ENCODE assay signal across 9 mouse cellular contexts in genomic region chr11:96931327-96932062, GRCm38 (mm10). TPM values are rescaled to one million over a fixed set of nuclear protein-coding genes. Genes with fewer than 3 reads are reported as not detected.
DNase-seq lines count a peak whose midpoint lies in the region; ATAC-seq and TF ChIP-seq lines count a peak whose summit lies in the region.
"Had no signal": no experiment of that assay in that cellular context is flagged by ENCODE, and none has a peak within 500 bp of the region (broad histone marks: within the 10 kb centered on the region; RNA-seq: fewer than 3 reads in every experiment).

No protein-coding gene starts in this region.

- ATAC-seq in megakaryocyte, adult 5-6 weeks (ENCODE audit: poor library complexity, severe bottlenecking): no peak
- no peak for ATAC-seq in forebrain, postnatal 0 days

- no peak overlapping the region for H3K27ac ChIP-seq in forebrain, postnatal 0 days (ENCODE audit: low read depth, low read length)
- H3K27ac ChIP-seq: hindbrain, embryonic 13.5 days had no signal

- peak overlapping the region; percentile 33 for H3K4me3 ChIP-seq in megakaryocyte, embryonic 14.5 days (replicated peaks)
- peak overlapping the region; percentile 22 for H3K4me3 ChIP-seq in lung, adult 2 months (replicated peaks; ENCODE audit: extremely low read depth, low read depth, low read length)
- H3K4me3 ChIP-seq in forebrain, postnatal 0 days (ENCODE audit: low read depth, low read length): no peak overlapping the region
- H3K4me3 ChIP-seq: hindbrain, embryonic 13.5 days had no signal

- no peak overlapping the region for H3K4me2 ChIP-seq in forebrain, postnatal 0 days (ENCODE audit: low read depth)
- H3K4me2 ChIP-seq: hindbrain, embryonic 13.5 days had no signal

- peak; percentile 87 for DNase-seq in kidney, adult 9 months
- peak; percentile 88 for DNase-seq in lung, adult 2 months
- peak; percentile 77 for DNase-seq in testis, postnatal 14 days (ENCODE audit: low spot score)
- no peak for DNase-seq in forebrain, postnatal 0 days
- no peak for DNase-seq in spleen, postnatal 36 days (ENCODE audit: low spot score in 2 of 2)
- DNase-seq: gastrocnemius, postnatal 36 days had no signal

- peak; percentile 78; the same call in 1 of the 2 replicates for TF ChIP-seq POLR2A in lung, adult 2 months (IDR thresholded peaks at IDR 0.05; ENCODE audit: borderline replicate concordance, extremely low read depth, low read depth, low read length)

- no peaks in the 10 kb centered on the region for H3K9me3 ChIP-seq in megakaryocyte, embryonic 14.5 days
- H3K9me3 ChIP-seq in forebrain, postnatal 0 days (ENCODE audit: low read length): no peaks in the 10 kb centered on the region
- H3K9me3 ChIP-seq: hindbrain, embryonic 13.5 days had no signal

- no peak overlapping the region for H3K9ac ChIP-seq in forebrain, postnatal 0 days
- H3K9ac ChIP-seq: hindbrain, embryonic 13.5 days had no signal

- H3K27me3 ChIP-seq in megakaryocyte, embryonic 14.5 days (replicated peaks): peaks cover 31% of the 10 kb centered on the region
- H3K27me3 ChIP-seq in forebrain, postnatal 0 days (ENCODE audit: insufficient read depth, low read length): no peaks in the 10 kb centered on the region; the same call in 1 of the 2 replicates

- WGBS in lung, adult 2 months: 48% methylated on average over 8 of the region's 8 CpGs
- WGBS in forebrain, postnatal 0 days: 64% methylated on average over 8 of the region's 8 CpGs

- no peaks in the 10 kb centered on the region for H3K36me3 ChIP-seq in megakaryocyte, embryonic 14.5 days (replicated peaks; ENCODE audit: low read length)
- no peaks in the 10 kb centered on the region for H3K36me3 ChIP-seq in forebrain, postnatal 0 days (ENCODE audit: insufficient read depth)
- H3K36me3 ChIP-seq: hindbrain, embryonic 13.5 days had no signal

- TF ChIP-seq CTCF in lung, adult 2 months (IDR thresholded peaks at IDR 0.05; ENCODE audit: insufficient read depth, low read length): no peak
- no peak for TF ChIP-seq CTCF in forebrain, postnatal 0 days (IDR thresholded peaks at IDR 0.05; ENCODE audit: low read depth)

- H3K4me1 ChIP-seq in megakaryocyte, embryonic 14.5 days: peaks cover 80% of the 10 kb centered on the region
- no peaks in the 10 kb centered on the region for H3K4me1 ChIP-seq in lung, adult 2 months (ENCODE audit: control insufficient read depth, insufficient read depth, low read length)
- no peaks in the 10 kb centered on the region for H3K4me1 ChIP-seq in forebrain, postnatal 0 days (ENCODE audit: insufficient read depth)

RNA-seq across cellular contexts. Expression of gene Prr15l, which starts 3.6 kb away (rescaled TPM):
- polyA plus RNA-seq in megakaryocyte, embryonic 14.5 days (2012; ENCODE audit: insufficient read depth, low replicate concordance): not detected in 2 replicates
- total RNA-seq in megakaryocyte, adult 5-6 weeks (2015): 0.07 TPM in 1 of 2 replicates, not detected in the other
- total RNA-seq in megakaryocyte, adult 5-6 weeks (2017): 0.16 and 0.29 TPM in 2 replicates
- 56.2 and 69.8 TPM in 2 replicates for polyA plus RNA-seq in lung, adult 2 months (2012; rRNA removed)
- not detected in 2 replicates for total RNA-seq in forebrain, postnatal 0 days (2014; rRNA removed)
- polyA plus RNA-seq in forebrain, postnatal 0 days (2015; fragmentation: Nextera tagmentation; extraction: Ambion mirVana): 0.11 TPM in 1 of 2 replicates, not detected in the other
- total RNA-seq: gastrocnemius, postnatal 36 days had no signal

RNA-seq across cellular contexts. Expression of gene Pnpo, which starts 12.3 kb away (rescaled TPM):
- 2.0 and 16.6 TPM in 2 replicates for polyA plus RNA-seq in megakaryocyte, embryonic 14.5 days (2012; ENCODE audit: insufficient read depth, low replicate concordance)
- total RNA-seq in megakaryocyte, adult 5-6 weeks (2015): 16.8 and 19.9 TPM in 2 replicates
- total RNA-seq in megakaryocyte, adult 5-6 weeks (2017): 29.1 and 32.8 TPM in 2 replicates
- 20.7 and 24.0 TPM in 2 replicates for polyA plus RNA-seq in lung, adult 2 months (2012; rRNA removed)
- 26.2 and 30.3 TPM in 2 replicates for total RNA-seq in forebrain, postnatal 0 days (2014; rRNA removed)
- polyA plus RNA-seq in forebrain, postnatal 0 days (2015; fragmentation: Nextera tagmentation; extraction: Ambion mirVana): 28.1 and 33.1 TPM in 2 replicates

RNA-seq across cellular contexts. Expression of gene Cdk5rap3, which starts 15.2 kb away (rescaled TPM):
- 15.3 and 41.6 TPM in 2 replicates for polyA plus RNA-seq in megakaryocyte, embryonic 14.5 days (2012; ENCODE audit: insufficient read depth, low replicate concordance)
- total RNA-seq in megakaryocyte, adult 5-6 weeks (2015): 17.5 and 21.1 TPM in 2 replicates
- 23.9 and 37.3 TPM in 2 replicates for total RNA-seq in megakaryocyte, adult 5-6 weeks (2017)
- polyA plus RNA-seq in lung, adult 2 months (2012; rRNA removed): 25.4 and 30.1 TPM in 2 replicates
- total RNA-seq in forebrain, postnatal 0 days (2014; rRNA removed): 54.9 and 57.7 TPM in 2 replicates
- polyA plus RNA-seq in forebrain, postnatal 0 days (2015; fragmentation: Nextera tagmentation; extraction: Ambion mirVana): 86.4 and 88.8 TPM in 2 replicates

RNA-seq across cellular contexts. Expression of gene Sp2, which starts 51.3 kb away (rescaled TPM):
- polyA plus RNA-seq in megakaryocyte, embryonic 14.5 days (2012; ENCODE audit: insufficient read depth, low replicate concordance): 34.2 and 36.6 TPM in 2 replicates
- total RNA-seq in megakaryocyte, adult 5-6 weeks (2015): 45.7 and 46.6 TPM in 2 replicates
- total RNA-seq in megakaryocyte, adult 5-6 weeks (2017): 5.3 and 8.3 TPM in 2 replicates
- polyA plus RNA-seq in lung, adult 2 months (2012; rRNA removed): 23.1 and 26.3 TPM in 2 replicates
- 1.9 and 5.0 TPM in 2 replicates for total RNA-seq in forebrain, postnatal 0 days (2014; rRNA removed)
- 13.5 and 14.8 TPM in 2 replicates for polyA plus RNA-seq in forebrain, postnatal 0 days (2015; fragmentation: Nextera tagmentation; extraction: Ambion mirVana)

Comparison
In these comparisons a context has a peak if more than half of its experiments do, and no peak if none do; other contexts are left out.
1. DNase-seq: peak in kidney, adult 9 months (single experiment), lung, adult 2 months (single experiment) and testis, postnatal 14 days (single experiment); none in forebrain, postnatal 0 days (single experiment) and spleen, postnatal 36 days (0 of 2).
2. RNA of gene Prr15l, which starts 3.6 kb away (polyA plus RNA-seq): 56.2 to 69.8 TPM in lung, adult 2 months; 0.11 TPM in forebrain, postnatal 0 days and not detected in megakaryocyte, embryonic 14.5 days; every median in the first group is over 10 times any median in the second.